Mouse (Mus musculus): ENCODE results near the gene Gatc.
"Not testable (repeated sequence)": the region's sequence is repeated elsewhere in the genome, so short reads cannot be mapped to it uniquely, and the experiment has no call there.

Gatc gene

GRCm38 (mm10) chr5:115340577-115341313, at the start of gene Gatc, which contains the start of gene Triap1:
Gatc (minus strand) TSS chr5:115341178.
Triap1 (plus strand) TSS chr5:115341225.
- DNase-seq (ENCODE audit: low read depth), result peak; percentile 91

GRCm38 (mm10) chr5:115378882-115379281, 37.9 kb upstream of the Gatc start:
- not testable (repeated sequence) for DNase-seq (ENCODE audit: low read depth)

- DNase-seq (ENCODE audit: low read depth), result no peak
Observed at GRCm38 (mm10) chr5:115375436-115375835, 34.5 kb upstream of the Gatc start.

GRCm38 (mm10) chr5:115374204-115374820, 33.3 kb upstream of the Gatc start:
- DNase-seq (ENCODE audit: low read depth), result no peak

- no peak for DNase-seq (ENCODE audit: low read depth)
Observed at GRCm38 (mm10) chr5:115373441-115374203, 32.6 kb upstream of the Gatc start.

- DNase-seq (ENCODE audit: low read depth), result no peak
Observed at GRCm38 (mm10) chr5:115371736-115372135, 30.8 kb upstream of the Gatc start.

- no peak for DNase-seq (ENCODE audit: low read depth)
Observed at GRCm38 (mm10) chr5:115364782-115365181, 23.8 kb upstream of the Gatc start.

GRCm38 (mm10) chr5:115362819-115363714, 22.1 kb upstream of the Gatc start:
- DNase-seq (ENCODE audit: low read depth), result no peak

- no peak for DNase-seq (ENCODE audit: low read depth)
Observed at GRCm38 (mm10) chr5:115362216-115362615, 21.2 kb upstream of the Gatc start.

- no peak for DNase-seq (ENCODE audit: low read depth)
Observed at GRCm38 (mm10) chr5:115359851-115360372, 18.9 kb upstream of the Gatc start.

GRCm38 (mm10) chr5:115359438-115359837, 18.5 kb upstream of the Gatc start:
- no peak for DNase-seq (ENCODE audit: low read depth)

GRCm38 (mm10) chr5:115358872-115359271, 17.9 kb upstream of the Gatc start:
- DNase-seq (ENCODE audit: low read depth), result peak; percentile 84

- DNase-seq (ENCODE audit: low read depth), result no peak
Observed at GRCm38 (mm10) chr5:115355070-115355469, 14.1 kb upstream of the Gatc start.

GRCm38 (mm10) chr5:115351348-115351747, 10.4 kb upstream of the Gatc start:
- no peak for DNase-seq (ENCODE audit: low read depth)

- DNase-seq (ENCODE audit: low read depth), result no peak
Observed at GRCm38 (mm10) chr5:115349225-115349555, 8.2 kb upstream of the Gatc start.

GRCm38 (mm10) chr5:115348546-115349224, 7.7 kb upstream of the Gatc start, which contains the start of gene Cox6a1:
Cox6a1 (minus strand) TSS chr5:115348981.
- peak; percentile 100 for DNase-seq (ENCODE audit: low read depth)

- peak; percentile 92 for DNase-seq (ENCODE audit: low read depth)
Observed at GRCm38 (mm10) chr5:115347564-115347963, 6.6 kb upstream of the Gatc start.

GRCm38 (mm10) chr5:115341314-115342165, 562 bp upstream of the Gatc start:
- DNase-seq (ENCODE audit: low read depth), result no peak

- no peak for DNase-seq (ENCODE audit: low read depth)
Observed at GRCm38 (mm10) chr5:115340007-115340406, 971 bp downstream of the Gatc start.

- no peak for DNase-seq (ENCODE audit: low read depth)
Observed at GRCm38 (mm10) chr5:115333626-115334025, 7.4 kb downstream of the Gatc start.
